Mouse (Mus musculus) embryonic facial prominence, embryonic 12.5 days (tissue): ENCODE measurements at regions not wholly inside any gene's neighbourhood (a gene's known extent, or its start where the extent isn't known, plus 50 kb on each side); places are given as distances from the start of the nearest gene placed in this dataset.
"Not testable (repeated sequence)": the region's sequence is repeated elsewhere in the genome, so short reads cannot be mapped to it uniquely, and the experiment has no call there.

Source experiments
- ATAC-seq: fragments of 200-750 bp; cut with Nextera tagmentation; 2 replicates; pipeline ENCODE4 v1.8.0; 2017; ENCODE audit not compliant: insufficient number of reproducible peaks, insufficient read depth, low FRiP score, low TSS enrichment
- H3K27ac ChIP-seq: fragments of 300-500 bp; sonication (generic); 2 replicates; pipeline ENCODE4 v1.5.1; 2016; ENCODE audit warnings: mild to moderate bottlenecking
- H3K27me3 ChIP-seq: fragments of 300-500 bp; sonication (generic); 2 replicates; pipeline ENCODE4 v1.6.1; 2016; ENCODE audit warnings: mild to moderate bottlenecking, moderate library complexity
- H3K36me3 ChIP-seq: fragments of 300-500 bp; sonication (generic); 2 replicates; pipeline ENCODE4 v1.6.1; 2016; ENCODE audit warnings: mild to moderate bottlenecking
- H3K4me1 ChIP-seq: fragments of 300-500 bp; sonication (generic); 2 replicates; pipeline ENCODE4 v1.6.1; 2016
- H3K4me2 ChIP-seq: fragments of 300-500 bp; sonication (generic); replicated peaks from 2 replicates; pipeline ENCODE4 v1.6.1; 2016; ENCODE audit warnings: mild to moderate bottlenecking, moderate library complexity
- H3K4me3 ChIP-seq: fragments of 300-500 bp; sonication (generic); 2 replicates; pipeline ENCODE4 v1.5.1; 2016; ENCODE audit warnings: mild to moderate bottlenecking
- H3K9ac ChIP-seq: fragments of 300-500 bp; sonication (generic); 2 replicates; pipeline ENCODE4 v1.6.1; 2016; ENCODE audit warnings: mild to moderate bottlenecking, moderate library complexity
- H3K9me3 ChIP-seq: fragments of 300-500 bp; sonication (generic); 2 replicates; pipeline ENCODE4 v1.6.1; 2016; ENCODE audit warnings: mild to moderate bottlenecking, moderate library complexity
- WGBS: fragments of 180-500 bp; shearing (Covaris S2); methylation state at CpG from one replicate; pipeline ENCODE4 v1.1.7; 2016; 5-methylcytosine and 5-hydroxymethylcytosine counted together

- Histone ChIP-seq H3K4me2 (no peak overlapping the region), H3K36me3 (no peaks in the 10 kb centered on the region), H3K9ac (no peak overlapping the region), H3K9me3 (no peaks in the 10 kb centered on the region), H3K27me3 (no peaks in the 10 kb centered on the region), H3K4me1 (0 out of 2 replicates have a peak, but pooled peaks cover 7% of the 10 kb centered on the region), H3K27ac (peak overlapping the region; percentile 41; the same call in 1 of the 2 replicates), H3K4me3 (no peak overlapping the region)
- WGBS = 37% methylated on average over 5 of the region's 5 CpGs
- no peak for ATAC-seq
Measured at GRCm38 (mm10) chr6:66401468-66401867, 133.7 kb upstream of the Mad2l1 start.

- Histone ChIP-seq H3K9me3 (no peaks in the 10 kb centered on the region), H3K9ac (no peak overlapping the region), H3K4me1 (0 out of 2 replicates have a peak, but pooled peaks cover 7% of the 10 kb centered on the region), H3K4me3 (no peak overlapping the region), H3K4me2 (no peak overlapping the region), H3K27me3 (no peaks in the 10 kb centered on the region), H3K27ac (peak overlapping the region; percentile 41; the same call in 1 of the 2 replicates), H3K36me3 (no peaks in the 10 kb centered on the region)
- 20% methylated on average over 5 of the region's 5 CpGs for WGBS
- no peak for ATAC-seq
Measured at GRCm38 (mm10) chr6:66401868-66402440, 133.2 kb upstream of the Mad2l1 start.

DNA sequence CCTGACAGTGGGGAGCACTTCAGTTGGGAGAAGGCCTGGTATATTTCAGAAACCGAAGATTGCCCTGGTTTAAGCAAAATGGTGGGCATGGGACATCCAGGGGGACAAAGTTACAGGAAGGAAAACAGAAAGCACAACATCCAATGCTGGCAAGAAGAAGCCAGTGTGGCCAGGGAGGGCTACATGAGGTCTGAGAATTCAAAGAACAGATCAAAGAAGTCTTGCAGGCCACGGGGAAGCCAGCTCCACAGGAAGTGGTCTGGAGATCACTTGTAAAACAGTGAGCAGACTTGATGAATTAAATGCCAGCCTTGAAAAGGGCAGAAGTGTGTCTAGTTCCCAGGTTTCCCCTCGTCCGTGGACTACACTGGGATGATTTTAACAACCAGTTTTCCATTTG is 120.4 kb upstream of the Mad2l1 start:
- no peaks in the 10 kb centered on the region for H3K36me3 ChIP-seq
- 32% methylated on average over 4 of the region's 4 CpGs for WGBS
- no peaks in the 10 kb centered on the region for H3K27me3 ChIP-seq
- ATAC-seq = no peak
- no peak overlapping the region for H3K4me2 ChIP-seq
- no peak overlapping the region for H3K27ac ChIP-seq
- no peak overlapping the region for H3K4me3 ChIP-seq
- H3K9ac ChIP-seq = no peak overlapping the region
- H3K9me3 ChIP-seq = no peaks in the 10 kb centered on the region
- H3K4me1 ChIP-seq = 0 out of 2 replicates have a peak, but pooled peaks cover 3% of the 10 kb centered on the region

GRCm38 (mm10) chr6:66419452-66420041 is 115.6 kb upstream of the Mad2l1 start:
- Histone ChIP-seq H3K36me3 (no peaks in the 10 kb centered on the region), H3K9me3 (no peaks in the 10 kb centered on the region), H3K27me3 (no peaks in the 10 kb centered on the region), H3K9ac (no peak overlapping the region), H3K4me1 (0 out of 2 replicates have a peak, but pooled peaks cover 3% of the 10 kb centered on the region), H3K4me2 (no peak overlapping the region), H3K4me3 (no peak overlapping the region), H3K27ac (no peak overlapping the region)
- WGBS = 62% methylated on average over 7 of the region's 7 CpGs
- no peak for ATAC-seq

GRCm38 (mm10) chr6:66428370-66428769 is 106.8 kb upstream of the Mad2l1 start:
- 57% methylated on average over 4 of the region's 4 CpGs for WGBS
- ATAC-seq = no peak
- H3K27ac ChIP-seq = no peak overlapping the region
- peaks cover 7% of the 10 kb centered on the region; the same call in 1 of the 2 replicates for H3K9me3 ChIP-seq
- H3K36me3 ChIP-seq = no peaks in the 10 kb centered on the region
- no peaks in the 10 kb centered on the region for H3K27me3 ChIP-seq
- no peak overlapping the region for H3K4me3 ChIP-seq
- no peak overlapping the region for H3K4me2 ChIP-seq
- no peaks in the 10 kb centered on the region for H3K4me1 ChIP-seq
- H3K9ac ChIP-seq = no peak overlapping the region

DNA sequence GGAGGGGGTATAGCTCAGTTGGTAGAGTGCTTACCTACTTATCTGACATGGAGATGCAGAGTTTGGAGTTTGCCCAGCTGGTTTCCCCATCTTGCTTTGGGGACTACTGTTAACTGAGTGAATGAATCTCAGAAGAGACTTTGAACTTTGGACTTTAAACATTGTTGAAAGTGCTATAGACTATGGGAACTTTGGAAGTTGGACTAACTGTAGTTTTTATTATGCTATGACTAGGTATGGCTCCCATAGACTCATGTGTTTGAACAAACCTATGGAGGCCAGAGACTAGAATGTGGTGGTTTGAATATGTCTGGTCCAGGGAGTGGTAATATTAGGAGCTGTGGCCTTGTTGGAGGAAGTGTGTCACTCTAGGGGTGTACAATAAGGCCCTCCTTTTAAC is 84.8 kb upstream of the Mad2l1 start:
- not testable (repeated sequence) for ATAC-seq, H3K27ac ChIP-seq, H3K9ac ChIP-seq

DNA sequence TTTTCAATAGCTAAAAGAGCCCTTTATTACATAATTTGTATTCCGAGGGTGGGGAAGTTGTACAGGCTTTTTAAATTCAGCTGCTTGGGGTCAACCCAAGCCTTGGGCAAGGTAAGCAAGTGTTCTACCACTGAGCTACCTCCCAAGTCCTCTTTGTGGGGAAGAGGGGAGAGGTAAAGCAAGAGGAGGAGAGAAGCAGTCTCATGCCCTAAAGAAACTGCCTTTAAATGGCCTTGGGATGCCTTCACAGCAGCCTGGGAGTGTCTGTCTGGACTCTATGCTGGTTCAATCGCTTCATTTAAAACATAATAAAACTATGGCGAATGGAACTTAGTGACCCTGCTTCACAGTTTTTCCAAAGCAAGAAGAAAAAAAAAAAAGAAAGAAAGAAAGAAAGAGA is 77.0 kb upstream of the Mad2l1 start:
- Histone ChIP-seq H3K27me3 (no peaks in the 10 kb centered on the region), H3K9ac (no peak overlapping the region), H3K27ac (no peak overlapping the region), H3K4me3 (no peak overlapping the region), H3K36me3 (no peaks in the 10 kb centered on the region), H3K4me2 (no peak overlapping the region), H3K4me1 (no peaks in the 10 kb centered on the region), H3K9me3 (no peaks in the 10 kb centered on the region)
- ATAC-seq = no peak
- 74% methylated on average over 3 of the region's 3 CpGs for WGBS

More for the DNA sequence above, 84.8 kb upstream of the Mad2l1 start:
- not testable (repeated sequence) for H3K27me3 ChIP-seq, H3K4me2 ChIP-seq, H3K4me3 ChIP-seq, H3K36me3 ChIP-seq, H3K4me1 ChIP-seq, H3K9me3 ChIP-seq

DNA sequence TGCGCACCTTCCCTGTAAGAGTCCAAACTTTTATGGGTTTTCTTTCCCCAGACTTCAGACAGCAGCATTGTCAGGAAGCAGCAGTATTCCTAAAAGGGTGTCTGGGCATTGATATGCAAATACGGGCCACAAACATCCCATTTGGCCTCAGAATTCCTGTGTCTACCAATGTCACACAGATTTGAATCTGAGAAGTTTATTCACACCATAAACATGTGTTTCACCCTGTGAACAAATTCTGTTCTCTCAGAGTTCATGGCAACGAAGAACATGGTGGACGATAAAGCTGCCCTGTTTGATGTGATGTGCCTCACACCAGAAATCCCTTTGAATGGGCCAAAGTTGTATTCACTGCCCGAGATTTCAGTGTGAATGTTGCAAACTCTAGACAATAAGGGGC is 70.7 kb upstream of the Mad2l1 start:
- H3K9me3 ChIP-seq = no peaks in the 10 kb centered on the region
- H3K4me3 ChIP-seq = no peak overlapping the region
- no peaks in the 10 kb centered on the region for H3K4me1 ChIP-seq
- WGBS = 78% methylated on average over 4 of the region's 5 CpGs
- H3K4me2 ChIP-seq = no peak overlapping the region
- H3K9ac ChIP-seq = no peak overlapping the region
- ATAC-seq = no peak
- no peaks in the 10 kb centered on the region for H3K36me3 ChIP-seq
- H3K27me3 ChIP-seq = no peaks in the 10 kb centered on the region
- no peak overlapping the region for H3K27ac ChIP-seq

DNA sequence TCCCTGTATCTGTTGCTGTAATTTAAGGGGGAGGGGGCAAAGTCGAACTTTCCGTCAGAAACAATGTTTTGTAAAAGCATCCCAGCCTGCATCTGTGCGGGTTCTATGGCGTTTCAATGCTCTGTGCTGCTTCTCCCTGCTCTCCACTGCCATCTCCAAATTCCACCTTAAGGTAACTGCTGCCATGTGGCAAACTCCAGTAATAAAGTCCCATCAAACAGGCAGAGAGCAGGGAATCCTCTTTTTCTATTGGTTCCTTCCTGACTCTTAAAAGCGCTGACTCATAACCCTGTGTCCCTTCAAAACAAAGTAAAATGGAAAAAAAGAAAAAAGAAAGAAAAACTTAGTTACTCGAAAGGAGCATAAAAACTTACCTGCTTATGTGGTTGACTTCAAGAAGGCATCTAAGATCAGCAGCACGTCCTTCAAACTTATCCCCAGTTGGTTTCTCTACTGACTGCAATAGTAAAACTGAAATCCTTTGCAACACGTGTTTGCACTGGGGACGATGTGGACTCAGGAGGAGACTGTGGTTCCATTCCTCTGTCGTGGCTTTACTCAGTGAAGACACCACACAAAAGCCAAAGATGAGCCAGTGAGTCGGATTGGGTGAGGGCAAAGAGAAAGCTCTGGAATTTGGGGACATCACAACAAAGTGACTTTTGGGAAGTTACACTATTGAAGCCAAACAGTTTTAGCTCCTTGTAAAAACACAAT is 69.9 kb upstream of the Mad2l1 start:
- Histone ChIP-seq H3K4me3 (no peak overlapping the region), H3K9me3 (no peaks in the 10 kb centered on the region), H3K27ac (no peak overlapping the region), H3K27me3 (no peaks in the 10 kb centered on the region), H3K36me3 (no peaks in the 10 kb centered on the region), H3K4me2 (no peak overlapping the region), H3K4me1 (no peaks in the 10 kb centered on the region), H3K9ac (no peak overlapping the region)
- ATAC-seq = no peak
- 72% methylated on average over 11 of the region's 11 CpGs for WGBS

DNA sequence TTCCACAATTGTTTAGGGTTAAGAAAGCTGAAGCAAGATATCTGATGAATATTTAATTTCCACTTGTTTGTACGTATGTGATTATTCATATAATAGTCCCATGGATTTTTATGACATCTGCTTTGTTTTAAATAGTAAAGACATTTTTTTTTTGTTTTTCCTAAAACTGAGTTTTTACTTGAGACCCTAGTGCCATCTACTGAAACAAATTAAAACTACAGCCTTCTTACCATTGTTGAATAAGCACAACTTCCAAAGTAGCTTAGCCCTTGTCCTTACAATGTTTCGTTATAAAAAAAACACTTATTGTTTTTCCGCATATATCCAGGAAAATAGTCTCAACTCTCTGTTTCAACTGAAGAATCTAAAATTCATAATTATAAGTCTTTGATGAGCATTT is 68.4 kb upstream of the Mad2l1 start:
- Histone ChIP-seq H3K4me1 (no peaks in the 10 kb centered on the region), H3K9ac (no peak overlapping the region), H3K36me3 (no peaks in the 10 kb centered on the region), H3K27me3 (no peaks in the 10 kb centered on the region), H3K4me3 (no peak overlapping the region), H3K4me2 (no peak overlapping the region), H3K27ac (no peak overlapping the region), H3K9me3 (no peaks in the 10 kb centered on the region)
- WGBS = 31% methylated on average over 3 of the region's 3 CpGs
- no peak for ATAC-seq

- Histone ChIP-seq H3K4me2 (no peak overlapping the region), H3K27ac (no peak overlapping the region), H3K27me3 (no peaks in the 10 kb centered on the region), H3K9ac (no peak overlapping the region), H3K4me3 (no peak overlapping the region), H3K9me3 (no peaks in the 10 kb centered on the region), H3K36me3 (no peaks in the 10 kb centered on the region), H3K4me1 (no peaks in the 10 kb centered on the region)
- 83% methylated on average over 4 of the region's 4 CpGs for whole genome bisulfite sequencing
- ATAC-seq = 0 out of 2 replicates have a peak, but pooled peaks have one; percentile 52
Measured at GRCm38 (mm10) chr6:66470627-66471249, 64.5 kb upstream of the Mad2l1 start.

DNA sequence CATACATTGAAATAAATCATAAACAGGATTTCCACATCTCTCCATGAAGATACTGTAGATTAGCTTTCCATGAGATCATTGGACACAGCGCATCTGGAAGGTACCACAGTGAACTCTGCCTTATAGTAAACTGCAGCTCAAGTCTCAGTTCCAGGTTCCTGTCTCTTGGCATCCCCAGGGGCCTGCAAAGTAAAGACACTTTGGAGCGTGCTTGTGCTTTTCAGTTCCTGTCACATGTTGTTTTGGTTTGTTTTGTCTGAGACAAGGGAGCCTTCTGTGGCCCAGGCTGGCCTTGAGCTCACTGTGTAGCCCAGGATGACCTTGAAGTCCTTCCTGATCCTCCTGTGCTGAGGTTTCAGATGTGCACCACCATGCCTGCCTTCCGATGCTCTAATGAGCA is 63.4 kb upstream of the Mad2l1 start:
- Histone ChIP-seq H3K27me3 (no peaks in the 10 kb centered on the region), H3K27ac (no peak overlapping the region), H3K9ac (no peak overlapping the region), H3K4me3 (no peak overlapping the region), H3K9me3 (no peaks in the 10 kb centered on the region), H3K4me1 (no peaks in the 10 kb centered on the region), H3K4me2 (no peak overlapping the region), H3K36me3 (no peaks in the 10 kb centered on the region)
- ATAC-seq = no peak
- WGBS = 67% methylated on average over 3 of the region's 3 CpGs
